Mouse (Mus musculus): ENCODE measurements around the gene Slain2. TPM values are rescaled to one million over a fixed set of nuclear protein-coding genes. Genes with fewer than 3 reads are reported as not detected.
A peak's percentile ranks its signal among the peaks of the same experiment; 100 is the strongest.

The Slain2 gene
- polyA plus RNA-seq, 1 experiment from 2014 or later: 7.8 TPM

- 48% methylated on average over 6 of the region's 6 CpGs for WGBS
- H3K27me3 ChIP-seq (replicated peaks; ENCODE audit: control insufficient read depth, insufficient read depth, low read length): no peaks in the 10 kb centered on the region
- no peaks in the 10 kb centered on the region for H3K4me1 ChIP-seq (ENCODE audit: control insufficient read depth, insufficient read depth, low read length)
- H3K9ac ChIP-seq (ENCODE audit: low read depth, low read length): no peak overlapping the region
- H3K36me3 ChIP-seq (ENCODE audit: control insufficient read depth, insufficient read depth, low read length): no peaks in the 10 kb centered on the region
- no peak for ATAC-seq
- no peak overlapping the region for H3K27ac ChIP-seq (ENCODE audit: low read length)
- H3K9me3 ChIP-seq (ENCODE audit: control insufficient read depth, low read length): no peaks in the 10 kb centered on the region
- no peak overlapping the region for H3K4me2 ChIP-seq (ENCODE audit: low read depth, low read length)
- H3K4me3 ChIP-seq (ENCODE audit: low read length): no peak overlapping the region
Observed at GRCm38 (mm10) chr5:72897998-72898397, 16.1 kb upstream of the Slain2 start.

GRCm38 (mm10) chr5:72899255-72899654 lies 14.8 kb upstream of the Slain2 start:
- no peak for ATAC-seq
- 89% methylated on average over 8 of the region's 8 CpGs for WGBS
- Histone ChIP-seq H3K9me3 (ENCODE audit: control insufficient read depth, low read length) (no peaks in the 10 kb centered on the region), H3K9ac (ENCODE audit: low read depth, low read length) (no peak overlapping the region), H3K36me3 (ENCODE audit: control insufficient read depth, insufficient read depth, low read length) (no peaks in the 10 kb centered on the region), H3K4me2 (ENCODE audit: low read depth, low read length) (no peak overlapping the region), H3K4me3 (ENCODE audit: low read length) (no peak overlapping the region), H3K27ac (ENCODE audit: low read length) (no peak overlapping the region), H3K27me3 (replicated peaks; ENCODE audit: control insufficient read depth, insufficient read depth, low read length) (no peaks in the 10 kb centered on the region), H3K4me1 (ENCODE audit: control insufficient read depth, insufficient read depth, low read length) (no peaks in the 10 kb centered on the region)

- no peaks in the 10 kb centered on the region for H3K27me3 ChIP-seq (replicated peaks; ENCODE audit: control insufficient read depth, insufficient read depth, low read length)
Observed at GRCm38 (mm10) chr5:72901866-72902265, 12.2 kb upstream of the Slain2 start.

GRCm38 (mm10) chr5:72902312-72902711 lies 11.8 kb upstream of the Slain2 start:
- Histone ChIP-seq H3K27me3 (replicated peaks; ENCODE audit: control insufficient read depth, insufficient read depth, low read length) (no peaks in the 10 kb centered on the region), H3K36me3 (ENCODE audit: control insufficient read depth, insufficient read depth, low read length) (no peaks in the 10 kb centered on the region), H3K27ac (ENCODE audit: low read length) (no peak overlapping the region), H3K4me2 (ENCODE audit: low read depth, low read length) (no peak overlapping the region), H3K9me3 (ENCODE audit: control insufficient read depth, low read length) (no peaks in the 10 kb centered on the region), H3K9ac (ENCODE audit: low read depth, low read length) (no peak overlapping the region), H3K4me3 (ENCODE audit: low read length) (no peak overlapping the region), H3K4me1 (ENCODE audit: control insufficient read depth, insufficient read depth, low read length) (no peaks in the 10 kb centered on the region)
- ATAC-seq: no peak
- 69% methylated on average over 3 of the region's 3 CpGs for WGBS

More at GRCm38 (mm10) chr5:72901866-72902265, 12.2 kb upstream of the Slain2 start:
- no peak overlapping the region for H3K4me3 ChIP-seq (ENCODE audit: low read length)
- H3K4me1 ChIP-seq (ENCODE audit: control insufficient read depth, insufficient read depth, low read length): no peaks in the 10 kb centered on the region
- no peak for ATAC-seq
- no peak overlapping the region for H3K27ac ChIP-seq (ENCODE audit: low read length)
- no peak overlapping the region for H3K9ac ChIP-seq (ENCODE audit: low read depth, low read length)
- WGBS: 89% methylated on average over 4 of the region's 4 CpGs
- H3K9me3 ChIP-seq (ENCODE audit: control insufficient read depth, low read length): no peaks in the 10 kb centered on the region
- H3K4me2 ChIP-seq (ENCODE audit: low read depth, low read length): no peak overlapping the region
- no peaks in the 10 kb centered on the region for H3K36me3 ChIP-seq (ENCODE audit: control insufficient read depth, insufficient read depth, low read length)

GRCm38 (mm10) chr5:72902876-72903516 lies 11.1 kb upstream of the Slain2 start:
- H3K4me1 ChIP-seq (ENCODE audit: control insufficient read depth, insufficient read depth, low read length): no peaks in the 10 kb centered on the region
- H3K9me3 ChIP-seq (ENCODE audit: control insufficient read depth, low read length): no peaks in the 10 kb centered on the region
- ATAC-seq: no peak
- H3K4me2 ChIP-seq (ENCODE audit: low read depth, low read length): no peak overlapping the region
- no peak overlapping the region for H3K4me3 ChIP-seq (ENCODE audit: low read length)
- no peak overlapping the region for H3K27ac ChIP-seq (ENCODE audit: low read length)
- no peaks in the 10 kb centered on the region for H3K27me3 ChIP-seq (replicated peaks; ENCODE audit: control insufficient read depth, insufficient read depth, low read length)
- H3K9ac ChIP-seq (ENCODE audit: low read depth, low read length): no peak overlapping the region
- H3K36me3 ChIP-seq (ENCODE audit: control insufficient read depth, insufficient read depth, low read length): no peaks in the 10 kb centered on the region
- WGBS: 75% methylated on average over 3 of the region's 3 CpGs

- Histone ChIP-seq H3K27me3 (replicated peaks; ENCODE audit: control insufficient read depth, insufficient read depth, low read length) (no peaks in the 10 kb centered on the region), H3K9me3 (ENCODE audit: control insufficient read depth, low read length) (no peaks in the 10 kb centered on the region), H3K36me3 (ENCODE audit: control insufficient read depth, insufficient read depth, low read length) (no peaks in the 10 kb centered on the region), H3K9ac (ENCODE audit: low read depth, low read length) (no peak overlapping the region), H3K4me3 (ENCODE audit: low read length) (no peak overlapping the region), H3K27ac (ENCODE audit: low read length) (no peak overlapping the region), H3K4me1 (ENCODE audit: control insufficient read depth, insufficient read depth, low read length) (no peaks in the 10 kb centered on the region), H3K4me2 (ENCODE audit: low read depth, low read length) (no peak overlapping the region)
- ATAC-seq: peak; percentile 56; the same call in 1 of the 2 replicates
- WGBS: 66% methylated on average over 18 of the region's 18 CpGs
Observed at GRCm38 (mm10) chr5:72904903-72905790, 9.0 kb upstream of the Slain2 start.

GRCm38 (mm10) chr5:72907402-72907801 lies 6.7 kb upstream of the Slain2 start:
- Histone ChIP-seq H3K9ac (ENCODE audit: low read depth, low read length) (no peak overlapping the region), H3K4me3 (ENCODE audit: low read length) (no peak overlapping the region), H3K27ac (ENCODE audit: low read length) (no peak overlapping the region), H3K36me3 (ENCODE audit: control insufficient read depth, insufficient read depth, low read length) (no peaks in the 10 kb centered on the region), H3K9me3 (ENCODE audit: control insufficient read depth, low read length) (no peaks in the 10 kb centered on the region), H3K4me2 (ENCODE audit: low read depth, low read length) (no peak overlapping the region), H3K27me3 (replicated peaks; ENCODE audit: control insufficient read depth, insufficient read depth, low read length) (no peaks in the 10 kb centered on the region), H3K4me1 (ENCODE audit: control insufficient read depth, insufficient read depth, low read length) (no peaks in the 10 kb centered on the region)
- ATAC-seq: no peak
- WGBS: 81% methylated on average over 6 of the region's 6 CpGs

GRCm38 (mm10) chr5:72908324-72908936 lies 5.7 kb upstream of the Slain2 start:
- Histone ChIP-seq H3K4me2 (ENCODE audit: low read depth, low read length) (no peak overlapping the region), H3K4me3 (ENCODE audit: low read length) (no peak overlapping the region), H3K36me3 (ENCODE audit: control insufficient read depth, insufficient read depth, low read length) (no peaks in the 10 kb centered on the region), H3K4me1 (ENCODE audit: control insufficient read depth, insufficient read depth, low read length) (no peaks in the 10 kb centered on the region), H3K27ac (ENCODE audit: low read length) (no peak overlapping the region), H3K9me3 (ENCODE audit: control insufficient read depth, low read length) (no peaks in the 10 kb centered on the region), H3K27me3 (replicated peaks; ENCODE audit: control insufficient read depth, insufficient read depth, low read length) (no peaks in the 10 kb centered on the region), H3K9ac (ENCODE audit: low read depth, low read length) (no peak overlapping the region)
- ATAC-seq: no peak
- WGBS: 81% methylated on average over 8 of the region's 8 CpGs

GRCm38 (mm10) chr5:72909363-72909762 lies 4.7 kb upstream of the Slain2 start:
- no peak overlapping the region for H3K4me2 ChIP-seq (ENCODE audit: low read depth, low read length)
- H3K4me3 ChIP-seq (ENCODE audit: low read length): no peak overlapping the region
- H3K27ac ChIP-seq (ENCODE audit: low read length): no peak overlapping the region
- no peaks in the 10 kb centered on the region for H3K27me3 ChIP-seq (replicated peaks; ENCODE audit: control insufficient read depth, insufficient read depth, low read length)
- 86% methylated on average over 4 of the region's 4 CpGs for WGBS
- no peaks in the 10 kb centered on the region for H3K4me1 ChIP-seq (ENCODE audit: control insufficient read depth, insufficient read depth, low read length)
- no peak overlapping the region for H3K9ac ChIP-seq (ENCODE audit: low read depth, low read length)
- H3K36me3 ChIP-seq (ENCODE audit: control insufficient read depth, insufficient read depth, low read length): no peaks in the 10 kb centered on the region
- ATAC-seq: no peak
- H3K9me3 ChIP-seq (ENCODE audit: control insufficient read depth, low read length): no peaks in the 10 kb centered on the region
